Mouse (Mus musculus) heart, adult 10 weeks (tissue): ENCODE results near the gene Nme4. TPM values are rescaled to one million over a fixed set of nuclear protein-coding genes. Genes with fewer than 3 reads are reported as not detected.

Experiments used
- polyA plus RNA-seq: library from polyadenylated mRNA; stranded (reverse); fragments of 350-450 nt; fragmentation: Illumina TruSeq; extraction: RNeasy Lipid Tissue Mini Kit (QIAGEN cat#74804); gene quantifications from one replicate; pipeline ENCODE4 v1.2.3, GENCODE M21; 2014; ENCODE audit warnings: low read depth, low replicate concordance

The Nme4 gene
- polyA plus RNA-seq = 10.3 TPM

GRCm38 (mm10) chr17:26095121-26095740 lies at the start of gene Nme4:
TSS of gene Nme4 (minus strand) at chr17:26095602.

GRCm38 (mm10) chr17:26138239-26138836 lies 42.9 kb upstream of the Nme4 start, which contains the start of gene Axin1:
TSS of gene Axin1 (plus strand) at chr17:26138688.

GRCm38 (mm10) chr17:26123267-26123684 lies 27.9 kb upstream of the Nme4 start, which contains the start of gene Mrpl28:
TSS of gene Mrpl28 (plus strand) at chr17:26123500.

GRCm38 (mm10) chr17:26113181-26113948 lies 18.0 kb upstream of the Nme4 start, which contains the start of gene Tmem8:
TSS of gene Tmem8 (plus strand) at chr17:26113299.

GRCm38 (mm10) chr17:26089905-26090632 lies 5.3 kb downstream of the Nme4 start, which contains the start of gene Decr2:
TSS of gene Decr2 (minus strand) at chr17:26090337.

GRCm38 (mm10) chr17:26068831-26069739 lies 26.3 kb downstream of the Nme4 start, which contains the start of gene Rab11fip3:
TSS of gene Rab11fip3 (minus strand) at chr17:26069555.

Other genes starting within 250 kb of the Nme4 start
- gene Wdr90, start 234.1 kb downstream of the Nme4 start, polyA plus RNA-seq = 3.2 TPM
- 194 TPM for gene Mcrip2, start 226.8 kb downstream of the Nme4 start, polyA plus RNA-seq
- gene Mettl26, start 220.5 kb downstream of the Nme4 start, polyA plus RNA-seq = 19.7 TPM
- gene Wfikkn1, start 214.7 kb downstream of the Nme4 start, polyA plus RNA-seq = not detected
- gene Rab40c, start 175.9 kb downstream of the Nme4 start, polyA plus RNA-seq = 15.4 TPM
- gene Pigq, start 150.7 kb downstream of the Nme4 start, polyA plus RNA-seq = 40.5 TPM
- gene Nhlrc4, start 150.6 kb downstream of the Nme4 start, polyA plus RNA-seq = not detected
- gene A930017K11Rik, start 143.0 kb downstream of the Nme4 start, polyA plus RNA-seq = 0.34 TPM
- 9.9 TPM for gene Capn15, start 109.8 kb downstream of the Nme4 start, polyA plus RNA-seq
- 28.2 TPM for gene Rab11fip3, start 26.0 kb downstream of the Nme4 start, polyA plus RNA-seq
- gene Decr2, start 5.3 kb downstream of the Nme4 start, polyA plus RNA-seq = 12.0 TPM
- 6.0 TPM for gene Tmem8, start 17.7 kb upstream of the Nme4 start, polyA plus RNA-seq
- 179 TPM for gene Mrpl28, start 27.9 kb upstream of the Nme4 start, polyA plus RNA-seq
- 15.7 TPM for gene Axin1, start 43.1 kb upstream of the Nme4 start, polyA plus RNA-seq
- gene Pdia2, start 103.5 kb upstream of the Nme4 start, polyA plus RNA-seq = not detected
- gene Rgs11, start 107.3 kb upstream of the Nme4 start, polyA plus RNA-seq = 0.58 TPM
- gene Arhgdig, start 112.2 kb upstream of the Nme4 start, polyA plus RNA-seq = 0.52 TPM
- 72.6 TPM for gene Fam234a, start 148.6 kb upstream of the Nme4 start, polyA plus RNA-seq
- gene Luc7l, start 157.3 kb upstream of the Nme4 start, polyA plus RNA-seq = 36.3 TPM